Mouse (Mus musculus): Measurements from ENCODE around the gene Hist1h3g. TPM values are rescaled to one million over a fixed set of nuclear protein-coding genes. Genes with fewer than 3 reads are reported as not detected.

Gene Hist1h3g
- total RNA-seq, 2 experiments from 2014 or later, result 3.4 to 4.1 TPM

DNA sequence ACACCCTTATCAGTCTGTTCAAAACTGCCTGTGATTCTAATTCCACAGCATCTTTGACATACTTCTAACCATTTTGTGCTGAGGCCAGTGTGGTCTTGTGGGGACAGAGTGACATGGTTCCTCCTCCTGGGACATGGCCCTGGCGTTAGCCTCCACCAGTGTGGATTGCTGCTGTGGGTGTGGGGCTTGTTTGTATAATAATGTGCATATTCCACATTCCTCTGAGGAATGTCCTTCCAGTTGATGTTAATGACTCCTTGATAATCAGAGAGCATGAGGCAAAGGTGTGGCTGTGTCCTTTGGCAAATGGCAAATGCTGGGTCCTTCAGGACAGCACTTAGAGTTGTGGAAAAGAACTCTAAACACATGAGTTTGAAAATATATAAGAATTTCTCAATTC is 21.7 kb upstream of the Hist1h3g start:
- intact Hi-C loops (cut with DNase I), result loop anchor here (10.0 kb wide), 1 partner anchor 1569 kb away; the partner anchor contains the start of gene Zfp184
- no peak for DNase-seq (ENCODE audit: low spot score)

- no peak for DNase-seq (ENCODE audit: low spot score)
- intact Hi-C loops (cut with DNase I), result loop anchor here (5.0 to 10.0 kb wide), 2 partner anchors 1493 to 1570 kb away; partner anchors contain the start of gene Zfp184
Measured at GRCm38 (mm10) chr13:23515281-23515680, 19.9 kb upstream of the Hist1h3g start.

DNA sequence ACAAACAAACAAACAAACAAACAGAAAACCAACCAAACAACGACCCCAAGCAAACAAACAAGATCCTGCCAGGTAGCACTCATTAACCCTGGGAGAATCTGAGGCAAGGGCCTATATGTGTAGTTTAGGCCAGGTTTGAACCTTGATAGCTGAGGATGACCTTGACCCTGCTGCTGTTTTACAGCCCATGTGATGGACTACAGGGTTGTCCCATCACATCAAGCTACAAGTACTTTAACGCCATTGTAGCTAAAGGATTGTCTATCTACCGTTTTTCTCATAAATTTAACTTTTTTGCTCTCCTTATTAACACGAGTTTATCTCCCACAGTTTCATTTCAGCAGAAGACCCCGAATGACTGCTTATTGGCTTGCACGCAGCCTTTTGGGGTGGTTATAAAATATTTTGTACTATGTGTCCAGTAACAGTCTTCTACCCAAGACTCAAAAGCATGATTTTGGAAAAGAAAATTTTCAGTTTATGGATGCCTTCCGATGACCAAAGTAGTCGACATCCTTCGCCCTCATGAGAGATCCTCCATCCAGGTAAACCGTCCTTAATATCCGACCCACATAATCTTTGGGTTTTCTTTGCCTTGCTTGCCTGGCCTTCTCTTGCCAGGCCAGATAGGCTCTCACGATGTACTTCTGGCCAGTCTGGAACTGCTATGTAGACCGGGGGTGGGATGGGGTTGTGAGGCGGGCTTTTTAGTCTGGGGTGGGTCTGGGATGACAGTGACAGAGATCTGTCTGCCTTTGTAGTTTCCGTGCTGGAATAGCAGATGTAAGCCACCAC is 19.2 kb upstream of the Hist1h3g start:
- intact Hi-C loops (cut with DNase I), result loop anchor here (2.0 to 10.0 kb wide), 3 partner anchors 69 to 1571 kb away; partner anchors contain the start of gene Zfp184
- DNase-seq (ENCODE audit: low spot score), result no peak

GRCm38 (mm10) chr13:23516822-23517602 is 18.2 kb upstream of the Hist1h3g start:
- intact Hi-C loops (cut with DNase I), result loop anchor here (1.0 to 10.0 kb wide), 4 partner anchors 67 to 1572 kb away; partner anchors contain the start of gene Zfp184

DNA sequence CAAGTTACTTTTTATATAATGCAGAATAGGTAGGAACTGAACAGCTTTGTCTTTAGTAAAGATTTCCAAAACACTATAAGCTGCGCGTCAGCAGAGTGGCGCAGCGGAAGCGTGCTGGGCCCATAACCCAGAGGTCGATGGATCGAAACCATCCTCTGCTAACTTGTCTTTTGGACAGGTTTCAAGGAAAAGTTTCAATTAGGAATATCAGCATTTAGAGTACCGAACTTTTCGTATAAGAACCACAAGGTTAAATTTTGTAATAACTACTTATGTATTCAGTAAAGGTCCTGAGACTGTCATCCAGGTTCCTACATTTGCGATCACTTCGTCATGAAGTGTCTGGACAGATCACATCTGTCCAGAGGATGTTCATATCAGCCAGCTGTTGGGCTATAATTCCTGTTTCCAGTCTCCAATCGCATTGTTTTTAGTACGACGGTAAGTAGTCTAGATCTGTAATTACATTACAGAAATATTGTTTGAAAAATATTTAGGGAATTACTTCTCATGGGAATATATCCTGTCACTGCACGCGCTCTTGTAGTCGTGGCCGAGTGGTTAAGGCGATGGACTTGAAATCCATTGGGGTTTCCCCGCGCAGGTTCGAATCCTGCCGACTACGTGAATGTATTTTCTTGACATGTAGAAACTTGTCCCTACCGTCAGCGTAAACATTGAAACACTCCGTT is 17.5 kb upstream of the Hist1h3g start:
- peak; percentile 71 for DNase-seq (ENCODE audit: low spot score)
- intact Hi-C loops (cut with DNase I), result loop anchor here (1.0 to 10.0 kb wide), 5 partner anchors 67 to 1573 kb away; partner anchors contain the start of gene Zfp184

More at GRCm38 (mm10) chr13:23516822-23517602, 18.2 kb upstream of the Hist1h3g start:
- peak; percentile 35 for DNase-seq (ENCODE audit: low spot score)

- no peak for DNase-seq (ENCODE audit: low spot score)
- intact Hi-C loops (cut with DNase I), result loop anchor here (2.0 to 10.0 kb wide), 3 partner anchors 81 to 1573 kb away; partner anchors contain the start of gene Zfp184
Measured at GRCm38 (mm10) chr13:23518295-23518603, 17.0 kb upstream of the Hist1h3g start.

DNA sequence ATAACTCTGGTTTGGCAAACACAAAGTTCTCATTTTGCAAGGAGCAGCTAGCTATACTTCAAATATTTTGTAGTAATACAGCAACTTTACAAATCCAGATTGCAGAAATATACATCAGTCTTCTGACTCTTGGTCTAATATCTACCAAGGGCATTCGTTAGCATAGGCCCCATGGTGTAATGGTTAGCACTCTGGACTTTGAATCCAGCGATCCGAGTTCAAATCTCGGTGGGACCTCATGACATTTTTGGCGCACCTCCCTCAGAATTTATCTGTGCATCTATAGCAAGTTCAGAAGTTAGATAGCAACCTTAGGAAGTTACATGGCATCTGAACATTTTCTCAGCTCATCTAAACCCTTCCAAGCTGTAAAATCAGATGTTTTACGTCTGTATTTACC is 16.3 kb upstream of the Hist1h3g start:
- intact Hi-C loops (cut with DNase I), result loop anchor here (2.0 to 10.0 kb wide), 3 partner anchors 82 to 1574 kb away; partner anchors contain the start of gene Zfp184
- peak; percentile 28 for DNase-seq (ENCODE audit: low spot score)

GRCm38 (mm10) chr13:23519416-23519815 is 15.8 kb upstream of the Hist1h3g start:
- peak; percentile 42 for DNase-seq (ENCODE audit: low spot score)
- intact Hi-C loops (cut with DNase I), result loop anchor here (2.0 to 10.0 kb wide), 3 partner anchors 83 to 1575 kb away; partner anchors contain the start of gene Zfp184

GRCm38 (mm10) chr13:23521703-23522102 is 13.5 kb upstream of the Hist1h3g start:
- intact Hi-C loops (cut with DNase I), result no loop called here
- peak; percentile 47 for DNase-seq (ENCODE audit: low spot score)

DNA sequence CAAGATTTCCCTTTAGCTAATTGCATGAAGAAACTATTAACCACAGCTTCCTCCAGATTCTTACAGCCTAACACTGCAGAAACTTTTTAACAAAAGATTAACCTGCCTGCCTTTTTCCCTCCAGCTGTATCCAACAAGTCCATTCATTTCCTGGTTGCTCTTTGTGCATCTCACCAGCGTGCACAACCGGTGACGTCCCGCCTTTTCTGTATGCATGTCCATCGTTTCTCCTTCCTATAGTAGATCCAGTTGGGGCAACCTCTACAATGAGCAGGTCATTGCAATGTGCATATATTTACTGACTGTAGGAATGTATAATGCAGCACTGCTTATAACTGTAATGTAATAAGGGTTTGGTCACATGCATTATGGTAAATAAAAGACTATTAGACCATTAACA is 11.2 kb upstream of the Hist1h3g start:
- intact Hi-C loops (cut with DNase I), result no loop called here
- DNase-seq (ENCODE audit: low spot score), result no peak

- intact Hi-C loops (cut with DNase I), result loop anchor here (5.0 kb wide), 2 partner anchors 73 to 1497 kb away; no protein-coding TSS in a partner anchor
- peak; percentile 28 for DNase-seq (ENCODE audit: low spot score)
Measured at GRCm38 (mm10) chr13:23524654-23525053, 10.6 kb upstream of the Hist1h3g start.

DNA sequence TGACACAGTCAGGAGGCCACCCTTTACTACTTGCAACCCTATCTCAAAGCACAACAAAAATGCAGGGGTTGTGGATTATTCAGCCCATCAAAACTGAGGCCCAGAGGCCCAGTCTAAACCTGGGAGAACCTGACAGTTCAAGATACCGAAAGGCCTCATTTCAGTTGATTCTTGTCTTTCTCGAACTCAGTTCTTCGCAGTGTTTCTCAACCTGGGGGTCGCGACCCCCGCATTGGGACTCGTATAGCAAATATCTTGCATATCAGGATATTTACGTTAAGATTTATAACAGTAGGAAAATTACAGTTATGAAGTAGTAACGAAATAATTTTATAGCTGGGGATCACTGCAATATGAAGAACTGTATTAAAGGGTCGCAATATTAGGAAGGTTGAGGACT is 9.3 kb upstream of the Hist1h3g start:
- DNase-seq (ENCODE audit: low spot score), result no peak
- intact Hi-C loops (cut with DNase I), result loop anchor here (1.0 to 5.0 kb wide), 3 partner anchors 71 to 1499 kb away; no protein-coding TSS in a partner anchor

GRCm38 (mm10) chr13:23526312-23526711 is 8.9 kb upstream of the Hist1h3g start:
- peak; percentile 74 for DNase-seq (ENCODE audit: low spot score)
- intact Hi-C loops (cut with DNase I), result loop anchor here (1.0 to 5.0 kb wide), 3 partner anchors 71 to 1499 kb away; no protein-coding TSS in a partner anchor

DNA sequence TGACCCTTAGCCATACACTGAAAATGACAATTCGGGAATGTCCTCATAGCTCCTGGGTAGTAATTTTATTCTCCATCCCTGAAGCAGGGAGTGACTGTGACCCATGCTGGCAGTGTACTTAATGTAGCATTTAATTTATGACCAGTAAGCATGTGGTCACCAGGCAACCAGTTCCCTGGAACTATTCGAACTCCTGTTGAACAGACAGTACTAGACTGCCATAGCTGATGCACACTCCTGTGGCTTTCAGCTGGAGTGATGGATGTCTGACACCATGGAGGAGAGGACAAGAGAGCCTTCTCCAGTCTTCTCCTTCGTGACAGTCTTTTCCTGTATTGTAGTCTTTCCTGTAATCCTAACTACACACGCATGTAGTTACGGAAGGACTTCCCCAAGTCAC is 6.2 kb upstream of the Hist1h3g start:
- no peak for DNase-seq (ENCODE audit: low spot score)
- intact Hi-C loops (cut with DNase I), result loop anchor here (5.0 kb wide), 2 partner anchors 68 to 1502 kb away; no protein-coding TSS in a partner anchor

- DNase-seq (ENCODE audit: low spot score), result no peak
- intact Hi-C loops (cut with DNase I), result loop anchor here (2.0 to 5.0 kb wide), 6 partner anchors 53 to 1817 kb away; partner anchors contain the start of genes Hist1h2be and Hist1h4d
Measured at GRCm38 (mm10) chr13:23529480-23530165, 5.6 kb upstream of the Hist1h3g start.

- peak; percentile 40 for DNase-seq (ENCODE audit: low spot score)
- intact Hi-C loops (cut with DNase I), result loop anchor here (2.0 to 5.0 kb wide), 4 partner anchors 52 to 1818 kb away; partner anchors contain the start of genes Hist1h2be and Hist1h4d
Measured at GRCm38 (mm10) chr13:23530181-23530900, 4.9 kb upstream of the Hist1h3g start.

- intact Hi-C loops (cut with DNase I), result loop anchor here (2.0 to 5.0 kb wide), 4 partner anchors 51 to 1819 kb away; partner anchors contain the start of genes Hist1h2be and Hist1h4d
- DNase-seq (ENCODE audit: low spot score), result peak; percentile 92
Measured at GRCm38 (mm10) chr13:23530901-23531875, 4.0 kb upstream of the Hist1h3g start, which contains the start of gene Hist1h4h. Hist1h4h (plus strand) TSS chr13:23531050.
